26 mouse cellular contexts compared by ENCODE assay signal in genomic region chr6:28883518-28883917, GRCm38 (mm10). TPM values are rescaled to one million over a fixed set of nuclear protein-coding genes. Genes with fewer than 3 reads are reported as not detected.
A peak's percentile ranks its signal among the peaks of the same experiment; 100 is the strongest.
DNase-seq lines count a peak whose midpoint lies in the region; ATAC-seq and TF ChIP-seq lines count a peak whose summit lies in the region.
"Had no signal": no experiment of that assay in that cellular context is flagged by ENCODE, and none has a peak within 500 bp of the region (broad histone marks: within the 10 kb centered on the region; RNA-seq: fewer than 3 reads in every experiment).

No protein-coding gene starts in this region.

- no peak overlapping the region for H3K9ac ChIP-seq in heart, postnatal 0 days (replicated peaks; ENCODE audit: low read depth, low read length)
- no peak overlapping the region for H3K9ac ChIP-seq in kidney, embryonic 14.5 days (ENCODE audit: low read depth, low read length)
- H3K9ac ChIP-seq: heart, embryonic 13.5 days; hindbrain, embryonic 15.5 days; liver, embryonic 12.5 days; liver, postnatal 0 days; midbrain, embryonic 12.5 days; neural tube, embryonic 13.5 days had no signal

- ATAC-seq in heart, postnatal 0 days (ENCODE audit: insufficient read depth, low read depth) = peak; percentile 13; the same call in 1 of the 2 replicates
- no peak for ATAC-seq in kidney, embryonic 14.5 days (ENCODE audit: low FRiP score, low TSS enrichment)
- ATAC-seq: forebrain, embryonic 16.5 days; liver, embryonic 12.5 days; liver, postnatal 0 days had no signal

- H3K27ac ChIP-seq in heart, postnatal 0 days (ENCODE audit: low read depth) = no peak overlapping the region
- H3K27ac ChIP-seq in kidney, embryonic 14.5 days (ENCODE audit: low read depth, low read length) = no peak overlapping the region
- H3K27ac ChIP-seq: gastrocnemius, adult 2 months; heart, embryonic 13.5 days; hindbrain, embryonic 15.5 days; liver, embryonic 12.5 days; midbrain, embryonic 12.5 days; neural tube, embryonic 13.5 days had no signal

- WGBS in heart, postnatal 0 days = 70% methylated on average over 5 of the region's 5 CpGs
- WGBS in kidney, embryonic 14.5 days = 59% methylated on average over 5 of the region's 5 CpGs

- peak; percentile 38 for DNase-seq in adrenal gland, postnatal 10 days
- DNase-seq in adrenal gland, postnatal 4 days (ENCODE audit: low spot score in 2 of 2) = no peak
- DNase-seq in heart, postnatal 0 days (ENCODE audit: low spot score) = no peak
- DNase-seq in heart, postnatal 25 days (ENCODE audit: low spot score) = no peak
- peak; percentile 39 for DNase-seq in kidney, adult 9 months
- peak; percentile 51 to 60 for DNase-seq in heart, postnatal 10 days
- DNase-seq in cerebellum, postnatal 10 days = no peak
- DNase-seq: cerebellum, adult 18-20 months; cerebellum, postnatal 14 days; gastrocnemius, adult 2 months; gastrocnemius, postnatal 36 days; layer of hippocampus, postnatal 36 days; left cerebral cortex, postnatal 4 days; liver, postnatal 0 days; lung, postnatal 36 days; thymus, adult 2 months; thymus, postnatal 36 days had no signal

- H3K4me2 ChIP-seq in heart, postnatal 0 days (ENCODE audit: low read depth, low read length) = no peak overlapping the region
- H3K4me2 ChIP-seq in kidney, embryonic 14.5 days (replicated peaks; ENCODE audit: low read depth, low read length) = no peak overlapping the region
- H3K4me2 ChIP-seq: heart, embryonic 13.5 days; hindbrain, embryonic 15.5 days; liver, embryonic 12.5 days; midbrain, embryonic 12.5 days; neural tube, embryonic 13.5 days had no signal

- TF ChIP-seq EP300 in heart, postnatal 0 days (IDR thresholded peaks at IDR 0.05; ENCODE audit: low read depth) = no peak

- no peak overlapping the region for H3K4me3 ChIP-seq in heart, postnatal 0 days (ENCODE audit: low read depth, low read length)
- H3K4me3 ChIP-seq in kidney, embryonic 14.5 days (ENCODE audit: low read length) = no peak overlapping the region
- H3K4me3 ChIP-seq: erythroblast, embryonic 14.5 days; gastrocnemius, adult 2 months; heart, embryonic 13.5 days; hindbrain, embryonic 15.5 days; liver, embryonic 12.5 days; midbrain, embryonic 12.5 days; neural tube, embryonic 13.5 days had no signal

- TF ChIP-seq CTCF in heart, postnatal 0 days (IDR thresholded peaks at IDR 0.05; ENCODE audit: low read depth) = no peak

- no peaks in the 10 kb centered on the region for H3K9me3 ChIP-seq in heart, postnatal 0 days (replicated peaks; ENCODE audit: control insufficient read depth, low read length)
- no peaks in the 10 kb centered on the region for H3K9me3 ChIP-seq in kidney, embryonic 14.5 days (ENCODE audit: control insufficient read depth, low read length)
- H3K9me3 ChIP-seq: heart, embryonic 13.5 days; hindbrain, embryonic 15.5 days; liver, embryonic 12.5 days; midbrain, embryonic 12.5 days; neural tube, embryonic 13.5 days had no signal

- no peaks in the 10 kb centered on the region for H3K27me3 ChIP-seq in heart, postnatal 0 days (ENCODE audit: control insufficient read depth, insufficient read depth, low read length)
- no peaks in the 10 kb centered on the region for H3K27me3 ChIP-seq in kidney, embryonic 14.5 days (ENCODE audit: control insufficient read depth, insufficient read depth, low read length)
- H3K27me3 ChIP-seq: heart, embryonic 13.5 days; hindbrain, embryonic 15.5 days; liver, embryonic 12.5 days; midbrain, embryonic 12.5 days; neural tube, embryonic 13.5 days had no signal

- peaks cover 6% of the 10 kb centered on the region; the same call in 1 of the 2 replicates for H3K4me1 ChIP-seq in heart, postnatal 0 days (ENCODE audit: control insufficient read depth, insufficient read depth)
- no peaks in the 10 kb centered on the region for H3K4me1 ChIP-seq in kidney, embryonic 14.5 days (ENCODE audit: control insufficient read depth, insufficient read depth, low read length)

- intact Hi-C loops in heart, postnatal 25 days (cut with DNase I) = no loop called here
- intact Hi-C loops in heart, postnatal 10 days (cut with DNase I) = no loop called here

- peaks cover 41% of the 10 kb centered on the region for H3K36me3 ChIP-seq in heart, postnatal 0 days (replicated peaks; ENCODE audit: control insufficient read depth, insufficient read depth, low read length)
- H3K36me3 ChIP-seq in kidney, embryonic 14.5 days (ENCODE audit: control insufficient read depth, insufficient read depth, low read length) = peaks cover 41% of the 10 kb centered on the region
- H3K36me3 ChIP-seq: hindbrain, embryonic 15.5 days had no signal

RNA-seq across cellular contexts. Expression of gene Lrrc4, which starts 52.0 kb away (rescaled TPM):
- 1 to 10 TPM; 5.2 to 5.9 TPM for total RNA-seq in adrenal gland, postnatal 10 days (2021)
- total RNA-seq in adrenal gland, postnatal 4 days (2021) = 1 to 10 TPM; 6.4 to 7.0 TPM
- 0.81 and 1.8 TPM in 2 replicates for total RNA-seq in heart, postnatal 0 days (2014; rRNA removed; ENCODE audit: low replicate concordance)
- 0.05 and 0.12 TPM in 2 replicates for polyA plus RNA-seq in heart, postnatal 0 days (2015; fragmentation: Nextera tagmentation; extraction: Ambion mirVana)
- total RNA-seq in heart, postnatal 25 days (2021) = under 1 TPM; 0.23 to 0.36 TPM
- polyA plus RNA-seq in kidney, embryonic 14.5 days (2014; fragmentation: Nextera tagmentation; extraction: Ambion mirVana) = 1.6 and 2.8 TPM in 2 replicates
- under 1 TPM; 0.42 to 0.43 TPM for total RNA-seq in heart, postnatal 10 days (2021)
- total RNA-seq: hematopoietic stem cell, adult 5-6 weeks had no signal
- polyA plus RNA-seq: erythroblast, embryonic 14.5 days had no signal

Comparison
In these comparisons a context has a peak if more than half of its experiments do, and no peak if none do; other contexts are left out.
1. DNase-seq: peak in adrenal gland, postnatal 10 days (single experiment), kidney, adult 9 months (single experiment) and heart, postnatal 10 days (2 of 2); none in adrenal gland, postnatal 4 days (0 of 2), heart, postnatal 0 days (single experiment), heart, postnatal 25 days (single experiment) and cerebellum, postnatal 10 days (0 of 2).